Mouse (Mus musculus) hindbrain, postnatal 0 days (tissue): ENCODE measurements around the gene Atxn7. TPM values are rescaled to one million over a fixed set of nuclear protein-coding genes. Genes with fewer than 3 reads are reported as not detected.
A peak's percentile ranks its signal among the peaks of the same experiment; 100 is the strongest.

Experiments used
- ATAC-seq: fragments of 200-750 bp; cut with Nextera tagmentation; 2 replicates; pipeline ENCODE4 v1.8.0; 2017; ENCODE audit warnings: mild to moderate bottlenecking, moderate TSS enrichment, moderate library complexity
- DNase-seq: peaks from one replicate; pipeline ENCODE4 v3.0.0-alpha.2; 2015; ENCODE audit warnings: low spot score
- H3K27ac ChIP-seq: fragments of 300-500 bp; sonication (generic); 2 replicates; pipeline ENCODE4 v1.5.1; 2014; ENCODE audit warnings: mild to moderate bottlenecking
- H3K27me3 ChIP-seq: fragments of 300-500 bp; sonication (generic); 2 replicates; pipeline ENCODE4 v1.6.1; 2014; ENCODE audit warnings: low read length, mixed read lengths; ENCODE audit not compliant: insufficient read depth
- H3K36me3 ChIP-seq: fragments of 300-500 bp; sonication (generic); 2 replicates; pipeline ENCODE4 v1.6.1; 2014; ENCODE audit warnings: low read length, mixed read lengths; ENCODE audit not compliant: insufficient read depth
- H3K4me1 ChIP-seq: fragments of 300-500 bp; sonication (generic); 2 replicates; pipeline ENCODE4 v1.6.1; 2014; ENCODE audit warnings: antibody characterized with exemption, low read length, mixed read lengths; ENCODE audit not compliant: insufficient read depth
- H3K4me2 ChIP-seq: fragments of 300-500 bp; sonication (generic); 2 replicates; pipeline ENCODE4 v1.6.1; 2014; ENCODE audit warnings: low read depth, mild to moderate bottlenecking, low read length, moderate library complexity, mixed read lengths
- H3K4me3 ChIP-seq: fragments of 300-500 bp; sonication (generic); 2 replicates; pipeline ENCODE4 v1.5.1; 2014; ENCODE audit warnings: low read length
- H3K9ac ChIP-seq: fragments of 300-500 bp; sonication (generic); replicated peaks from 2 replicates; pipeline ENCODE4 v1.6.1; 2014; ENCODE audit warnings: mild to moderate bottlenecking, low read length, moderate library complexity, mixed read lengths
- H3K9me3 ChIP-seq: fragments of 300-500 bp; sonication (generic); 2 replicates; pipeline ENCODE4 v1.6.1; 2016; ENCODE audit warnings: low read length, mixed read lengths
- CTCF ChIP-seq: IDR thresholded peaks from 2 replicates; pipeline ENCODE4 v1.5.1; 2016; ENCODE audit warnings: antibody characterized with exemption, control low read depth, low read depth
- WGBS: fragments of 180-500 bp; shearing (Covaris S2); extraction: QIAGEN DNeasy Blood & Tissue Kit; methylation state at CpG from one replicate; pipeline ENCODE4 v1.1.7; 2014; 5-methylcytosine and 5-hydroxymethylcytosine counted together
- polyA plus RNA-seq: library from polyadenylated mRNA; unstranded; fragments of >200 nt; fragmentation: Nextera tagmentation; extraction: Ambion mirVana; gene quantifications from 2 replicates; pipeline ENCODE4 v1.2.1, GENCODE M21; 2015
- total RNA-seq: library from RNA; depleted of rRNA; stranded (reverse); fragments of >200 nt; gene quantifications from 2 replicates; pipeline ENCODE4 v1.2.3, GENCODE M21; 2014; rRNA removed

Gene Atxn7
- total RNA-seq (9.4 and 11.7 TPM in 2 replicates), polyA plus RNA-seq (2.9 and 3.6 TPM in 2 replicates)

DNA sequence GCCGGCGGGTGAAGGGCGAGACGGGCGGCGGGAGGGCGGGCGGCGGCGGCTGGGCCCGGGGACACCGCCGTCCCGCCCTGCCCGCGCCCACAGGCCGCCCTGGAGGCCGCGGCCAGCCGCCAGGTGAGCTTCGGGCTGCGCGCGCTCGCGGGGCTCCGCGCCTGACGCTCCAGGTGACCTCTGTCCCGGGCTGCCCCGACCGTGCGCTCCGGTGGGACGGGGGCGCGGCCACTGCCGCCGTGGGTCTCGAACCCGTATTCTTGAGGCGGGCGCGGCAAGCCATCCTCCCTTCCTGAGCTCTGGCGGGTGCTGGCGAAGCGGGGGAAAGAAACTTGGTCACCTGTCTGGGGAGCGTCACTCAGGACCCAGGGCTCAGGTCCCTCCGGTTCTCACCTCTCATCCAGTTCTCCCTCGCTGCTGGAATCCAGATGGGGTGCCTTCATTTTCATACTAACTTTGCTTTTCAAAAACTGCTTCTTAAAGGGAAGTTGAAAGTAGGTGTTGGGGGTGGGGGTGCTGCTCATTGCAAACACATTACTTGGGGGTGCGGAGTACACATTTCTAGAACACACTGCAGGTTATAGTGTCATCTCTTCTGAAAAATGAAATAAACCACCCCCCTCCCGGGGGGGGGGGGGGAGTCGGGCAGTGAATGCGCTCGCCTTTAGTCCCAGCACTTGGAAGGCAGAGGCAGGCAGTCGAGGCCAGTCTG, at the start of gene Atxn7, which contains the start of gene Thoc7:
TSS of gene Atxn7 (plus strand) at position 40 of the 712 bp plus-strand sequence.
TSS of gene Thoc7 (minus strand) at position 452 of the 712 bp plus-strand sequence.
- ATAC-seq (peak; percentile 68), DNase-seq (peak; percentile 30)
- no peaks in the 10 kb centered on the region for H3K27me3 ChIP-seq
- WGBS, result 3% methylated on average over 37 of the region's 56 CpGs
- peak within 1 kb of the TSS; percentile 68 for H3K4me2 ChIP-seq
- H3K4me1 ChIP-seq, result peaks cover 13% of the 10 kb centered on the region; the same call in 1 of the 2 replicates
- H3K27ac ChIP-seq, result peak within 1 kb of the TSS; percentile 87
- H3K9me3 ChIP-seq, result no peaks in the 10 kb centered on the region
- H3K4me3 ChIP-seq, result peak within 1 kb of the TSS; percentile 96
- H3K9ac ChIP-seq, result peak within 1 kb of the TSS; percentile 99
- H3K36me3 ChIP-seq, result no peaks in the 10 kb centered on the region
- TF ChIP-seq CTCF, result no peak

DNA sequence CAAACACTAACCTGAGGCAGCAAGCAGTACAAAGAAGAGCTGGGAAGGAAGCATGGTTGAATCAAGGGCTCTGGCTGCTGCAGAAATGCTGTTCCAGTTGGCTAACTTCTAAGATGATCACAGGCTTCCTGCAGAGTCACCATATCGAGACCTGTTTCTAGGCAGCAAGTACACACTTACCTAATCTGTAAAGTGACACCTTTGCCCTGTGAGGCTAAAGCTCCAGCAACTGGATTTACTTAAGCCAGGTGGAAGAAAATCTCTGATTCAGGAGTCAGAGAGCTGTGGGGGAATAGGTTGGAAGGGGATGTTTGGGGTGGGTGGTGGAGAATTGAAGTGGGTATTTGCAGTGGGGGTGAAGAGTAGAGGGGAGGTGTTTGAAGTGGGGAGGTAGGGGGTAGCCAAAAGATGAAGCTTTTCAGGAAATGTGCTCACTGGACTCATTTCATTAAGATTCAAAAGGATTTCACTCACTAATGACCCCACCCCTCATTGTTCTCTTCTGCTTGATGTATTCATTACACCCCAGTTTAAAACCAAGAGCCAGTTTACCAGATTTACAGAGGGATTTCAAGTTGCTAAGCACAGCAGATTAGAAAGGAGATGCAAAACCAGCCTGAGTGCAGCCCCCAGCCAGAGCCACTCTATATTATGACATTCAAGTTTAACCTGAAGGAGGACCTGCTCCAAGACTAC, 46.7 kb upstream of the Atxn7 start, which contains the start of gene Gm281:
TSS of gene Gm281 (minus strand) at position 92 of the 696 bp plus-strand sequence.
- no peak for ATAC-seq
- no peaks in the 10 kb centered on the region for H3K36me3 ChIP-seq
- no peaks in the 10 kb centered on the region for H3K4me1 ChIP-seq
- WGBS, result 42% methylated on average over 1 of the region's 1 CpGs
- no peak within 1 kb of the TSS for H3K4me2 ChIP-seq
- H3K27ac ChIP-seq, result no peak within 1 kb of the TSS
- DNase-seq, result no peak
- H3K27me3 ChIP-seq, result no peaks in the 10 kb centered on the region
- H3K9ac ChIP-seq, result no peak within 1 kb of the TSS
- H3K4me3 ChIP-seq, result no peak within 1 kb of the TSS
- no peak for TF ChIP-seq CTCF
- H3K9me3 ChIP-seq, result no peaks in the 10 kb centered on the region

- Histone ChIP-seq H3K4me2 (no peak overlapping the region), H3K4me1 (no peaks in the 10 kb centered on the region), H3K27me3 (no peaks in the 10 kb centered on the region), H3K27ac (no peak overlapping the region), H3K36me3 (no peaks in the 10 kb centered on the region), H3K9me3 (no peaks in the 10 kb centered on the region), H3K9ac (no peak overlapping the region), H3K4me3 (no peak overlapping the region)
- DNase-seq (no peak), ATAC-seq (no peak)
- 57% methylated on average over 4 of the region's 4 CpGs for WGBS
- no peak for TF ChIP-seq CTCF
Observed at GRCm38 (mm10) chr14:13915207-13915606, 46.0 kb upstream of the Atxn7 start.

DNA sequence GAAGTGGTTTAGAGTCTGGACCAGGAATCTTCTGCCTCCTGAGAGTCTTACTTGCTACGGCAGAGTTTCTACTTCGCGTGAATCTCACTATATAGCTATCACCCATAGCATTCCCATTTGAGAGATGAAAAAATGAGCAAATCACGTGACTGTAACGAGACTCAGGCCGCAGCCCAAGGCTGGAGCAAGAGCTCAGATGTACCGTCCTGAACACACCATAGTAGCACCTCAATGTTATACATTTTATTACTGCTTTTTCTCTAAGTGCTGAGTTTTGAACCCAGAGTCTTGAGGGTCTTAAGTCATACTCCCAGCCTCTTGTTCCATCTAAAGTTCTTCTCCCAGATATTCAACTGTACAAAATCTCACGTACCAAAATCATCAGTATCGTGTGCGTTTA, 44.0 kb upstream of the Atxn7 start:
- no peak overlapping the region for H3K4me2 ChIP-seq
- no peak overlapping the region for H3K4me3 ChIP-seq
- no peak overlapping the region for H3K9ac ChIP-seq
- H3K9me3 ChIP-seq, result no peaks in the 10 kb centered on the region
- H3K36me3 ChIP-seq, result no peaks in the 10 kb centered on the region
- no peak for TF ChIP-seq CTCF
- WGBS, result 88% methylated on average over 10 of the region's 10 CpGs
- H3K4me1 ChIP-seq, result no peaks in the 10 kb centered on the region
- H3K27me3 ChIP-seq, result no peaks in the 10 kb centered on the region
- ATAC-seq, result peak; percentile 40; the same call in 1 of the 2 replicates
- H3K27ac ChIP-seq, result no peak overlapping the region
- DNase-seq, result no peak

DNA sequence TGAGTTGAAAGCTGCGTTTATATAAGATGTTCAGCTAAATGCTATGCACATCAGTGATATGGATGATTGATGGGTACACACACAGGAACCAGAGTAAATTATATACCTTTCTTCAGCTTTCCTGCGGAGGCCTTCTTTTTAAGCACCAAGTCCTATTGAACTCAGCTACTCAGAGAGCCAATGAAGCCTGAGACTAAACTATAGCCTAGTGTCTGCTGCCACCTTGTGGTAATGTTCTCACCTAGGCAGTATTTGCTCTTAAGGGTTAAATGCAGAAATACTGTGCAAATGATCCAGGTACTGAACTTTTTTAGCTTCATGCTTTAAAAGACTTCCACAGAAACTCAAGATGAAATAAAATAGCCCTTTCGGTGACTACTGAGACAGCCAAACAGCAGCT, 43.6 kb upstream of the Atxn7 start:
- H3K9me3 ChIP-seq, result no peaks in the 10 kb centered on the region
- DNase-seq (peak; percentile 94), ATAC-seq (peak; percentile 82)
- H3K36me3 ChIP-seq, result no peaks in the 10 kb centered on the region
- no peak overlapping the region for H3K9ac ChIP-seq
- 34% methylated on average over 3 of the region's 3 CpGs for WGBS
- H3K27ac ChIP-seq, result no peak overlapping the region
- TF ChIP-seq CTCF, result peak; percentile 91
- H3K4me2 ChIP-seq, result no peak overlapping the region
- H3K4me1 ChIP-seq, result no peaks in the 10 kb centered on the region
- no peak overlapping the region for H3K4me3 ChIP-seq
- H3K27me3 ChIP-seq, result no peaks in the 10 kb centered on the region

DNA sequence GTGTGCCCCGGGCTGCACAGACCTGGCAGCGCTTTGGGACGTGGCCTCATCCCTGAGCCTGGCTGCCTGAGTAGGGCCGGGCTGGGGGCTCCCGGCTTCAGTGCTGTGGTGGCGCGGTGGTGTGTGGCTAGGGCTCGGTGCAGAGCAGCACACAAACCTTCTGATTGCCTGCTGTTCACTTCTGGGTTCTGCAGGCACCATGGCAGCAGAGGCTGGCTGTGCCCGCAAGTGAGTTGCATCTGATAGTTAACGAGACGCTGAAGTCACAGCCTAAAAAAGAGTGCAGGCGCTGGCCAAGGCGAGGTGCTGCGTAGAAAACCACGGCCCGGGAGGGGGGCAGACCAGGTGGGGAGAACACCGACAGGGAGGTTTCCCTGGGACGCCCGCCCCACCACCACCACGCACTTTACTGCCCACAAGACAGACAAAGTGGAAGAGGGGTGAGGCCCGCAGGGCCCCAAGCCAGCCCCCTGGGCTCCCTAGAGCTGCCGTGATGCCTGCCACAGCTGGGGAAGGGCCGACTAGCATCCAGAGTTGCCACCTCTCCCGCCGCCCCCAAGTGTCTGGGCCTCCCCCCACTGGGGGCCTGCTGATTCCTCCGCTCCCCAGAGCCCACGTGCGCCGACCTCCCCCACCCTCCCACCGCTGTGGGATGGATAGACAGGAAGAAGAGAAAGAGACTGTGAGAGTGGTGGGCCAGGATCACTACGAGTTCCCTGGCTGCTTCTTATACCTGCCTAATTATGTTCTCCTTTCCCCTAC, 27.8 kb upstream of the Atxn7 start:
- 39% methylated on average over 29 of the region's 31 CpGs for WGBS
- Histone ChIP-seq H3K27me3 (no peaks in the 10 kb centered on the region), H3K9me3 (no peaks in the 10 kb centered on the region), H3K36me3 (no peaks in the 10 kb centered on the region), H3K27ac (no peak overlapping the region), H3K4me1 (no peaks in the 10 kb centered on the region; the same call in 1 of the 2 replicates), H3K4me3 (peak overlapping the region; percentile 29), H3K4me2 (peak overlapping the region; percentile 60), H3K9ac (peak overlapping the region; percentile 35; the same call in 1 of the 2 replicates)
- ATAC-seq, result peak; percentile 67
- no peak for DNase-seq
- TF ChIP-seq CTCF, result no peak
